Mouse (Mus musculus) kidney, embryonic 14.5 days (tissue): Measurements from ENCODE around the gene Dhrs1. TPM values are rescaled to one million over a fixed set of nuclear protein-coding genes. Genes with fewer than 3 reads are reported as not detected.
A peak's percentile ranks its signal among the peaks of the same experiment; 100 is the strongest.

Source experiments
- ATAC-seq: fragments of 200-750 bp; cut with Nextera tagmentation; 2 replicates; pipeline ENCODE4 v1.8.0; 2017; ENCODE audit warnings: moderate number of reproducible peaks, mild to moderate bottlenecking, moderate TSS enrichment, moderate library complexity; ENCODE audit not compliant: low FRiP score, low TSS enrichment
- H3K27ac ChIP-seq: fragments of 300-500 bp; sonication (generic); 2 replicates; pipeline ENCODE4 v1.5.1; 2014; ENCODE audit warnings: low read depth, mild to moderate bottlenecking, low read length, moderate library complexity, mixed read lengths
- H3K27me3 ChIP-seq: fragments of 300-500 bp; sonication (generic); 2 replicates; pipeline ENCODE4 v1.6.1; 2014; ENCODE audit warnings: mild to moderate bottlenecking, low read length; ENCODE audit not compliant: control insufficient read depth, insufficient read depth
- H3K36me3 ChIP-seq: fragments of 300-500 bp; sonication (generic); 2 replicates; pipeline ENCODE4 v1.6.1; 2014; ENCODE audit warnings: low read length, mixed read lengths; ENCODE audit not compliant: control insufficient read depth, insufficient read depth
- H3K4me1 ChIP-seq: fragments of 300-500 bp; sonication (generic); 2 replicates; pipeline ENCODE4 v1.6.1; 2014; ENCODE audit warnings: low read length, mixed read lengths; ENCODE audit not compliant: control insufficient read depth, insufficient read depth
- H3K4me2 ChIP-seq: fragments of 300-500 bp; sonication (generic); replicated peaks from 2 replicates; pipeline ENCODE4 v1.6.1; 2014; ENCODE audit warnings: low read depth, mild to moderate bottlenecking, low read length
- H3K4me3 ChIP-seq: fragments of 300-500 bp; sonication (generic); 2 replicates; pipeline ENCODE4 v1.5.1; 2014; ENCODE audit warnings: mild to moderate bottlenecking, low read length
- H3K9ac ChIP-seq: fragments of 300-500 bp; sonication (generic); 2 replicates; pipeline ENCODE4 v1.6.1; 2014; ENCODE audit warnings: low read depth, mild to moderate bottlenecking, low read length, moderate library complexity
- H3K9me3 ChIP-seq: fragments of 300-500 bp; sonication (generic); 2 replicates; pipeline ENCODE4 v1.6.1; 2016; ENCODE audit warnings: low read length; ENCODE audit not compliant: control insufficient read depth
- WGBS: fragments of 180-500 bp; shearing (Covaris S2); extraction: QIAGEN DNeasy Blood & Tissue Kit; methylation state at CpG from one replicate; pipeline ENCODE4 v1.1.7; 2014; 5-methylcytosine and 5-hydroxymethylcytosine counted together
- polyA plus RNA-seq: library from polyadenylated mRNA; unstranded; fragments of >200 nt; fragmentation: Nextera tagmentation; extraction: Ambion mirVana; gene quantifications from 2 replicates; pipeline ENCODE4 v1.2.1, GENCODE M21; 2014

Gene Dhrs1
- polyA plus RNA-seq, 1 experiment from 2014 or later = 82.3 TPM

- Histone ChIP-seq H3K36me3 (peaks cover 6% of the 10 kb centered on the region; the same call in 1 of the 2 replicates), H3K27me3 (0 out of 2 replicates have a peak, but pooled peaks cover 5% of the 10 kb centered on the region), H3K9ac (no peak overlapping the region), H3K4me1 (0 out of 2 replicates have a peak, but pooled peaks cover 3% of the 10 kb centered on the region), H3K27ac (no peak overlapping the region), H3K4me3 (no peak overlapping the region), H3K9me3 (no peaks in the 10 kb centered on the region), H3K4me2 (no peak overlapping the region)
- no peak for ATAC-seq
- 84% methylated on average over 7 of the region's 7 CpGs for WGBS
Measured at GRCm38 (mm10) chr14:55711786-55712185, 33.7 kb downstream of the Dhrs1 start.

- 0 out of 2 replicates have a peak, but pooled peaks cover 3% of the 10 kb centered on the region for H3K4me1 ChIP-seq
- H3K4me2 ChIP-seq = no peak overlapping the region
- no peak overlapping the region for H3K4me3 ChIP-seq
- 90% methylated on average over 4 of the region's 4 CpGs for WGBS
- H3K36me3 ChIP-seq = no peaks in the 10 kb centered on the region
- no peak for ATAC-seq
- H3K9ac ChIP-seq = no peak overlapping the region
- 0 out of 2 replicates have a peak, but pooled peaks cover 5% of the 10 kb centered on the region for H3K27me3 ChIP-seq
- no peaks in the 10 kb centered on the region for H3K9me3 ChIP-seq
- no peak overlapping the region for H3K27ac ChIP-seq
Measured at GRCm38 (mm10) chr14:55709509-55709908, 36.0 kb downstream of the Dhrs1 start.

GRCm38 (mm10) chr14:55707397-55707796 is 38.1 kb downstream of the Dhrs1 start:
- Histone ChIP-seq H3K4me1 (0 out of 2 replicates have a peak, but pooled peaks cover 3% of the 10 kb centered on the region), H3K27ac (no peak overlapping the region), H3K36me3 (no peaks in the 10 kb centered on the region), H3K4me2 (no peak overlapping the region), H3K27me3 (no peaks in the 10 kb centered on the region), H3K4me3 (no peak overlapping the region), H3K9me3 (no peaks in the 10 kb centered on the region), H3K9ac (no peak overlapping the region)
- whole genome bisulfite sequencing = 87% methylated on average over 5 of the region's 5 CpGs
- no peak for ATAC-seq

GRCm38 (mm10) chr14:55706051-55706600 is 39.4 kb downstream of the Dhrs1 start:
- no peak overlapping the region for H3K4me2 ChIP-seq
- no peaks in the 10 kb centered on the region for H3K36me3 ChIP-seq

GRCm38 (mm10) chr14:55702761-55703160 is 42.7 kb downstream of the Dhrs1 start:
- Histone ChIP-seq H3K4me3 (no peak overlapping the region), H3K36me3 (no peaks in the 10 kb centered on the region), H3K27me3 (no peaks in the 10 kb centered on the region), H3K9ac (no peak overlapping the region), H3K9me3 (no peaks in the 10 kb centered on the region), H3K27ac (no peak overlapping the region), H3K4me1 (0 out of 2 replicates have a peak, but pooled peaks cover 8% of the 10 kb centered on the region), H3K4me2 (no peak overlapping the region)
- ATAC-seq = no peak
- 33% methylated on average over 6 of the region's 6 CpGs for WGBS

More at GRCm38 (mm10) chr14:55706051-55706600, 39.4 kb downstream of the Dhrs1 start:
- ATAC-seq = no peak
- Histone ChIP-seq H3K9ac (no peak overlapping the region), H3K27me3 (no peaks in the 10 kb centered on the region), H3K4me3 (no peak overlapping the region), H3K27ac (no peak overlapping the region), H3K4me1 (0 out of 2 replicates have a peak, but pooled peaks cover 5% of the 10 kb centered on the region), H3K9me3 (no peaks in the 10 kb centered on the region)
- WGBS = 87% methylated on average over 8 of the region's 8 CpGs

- peak; percentile 34; the same call in 1 of the 2 replicates for ATAC-seq
- 0 out of 2 replicates have a peak, but pooled peaks cover 8% of the 10 kb centered on the region for H3K4me1 ChIP-seq
- no peak overlapping the region for H3K9ac ChIP-seq
- no peak overlapping the region for H3K27ac ChIP-seq
- H3K27me3 ChIP-seq = no peaks in the 10 kb centered on the region
- no peak overlapping the region for H3K4me3 ChIP-seq
- H3K36me3 ChIP-seq = no peaks in the 10 kb centered on the region
- H3K9me3 ChIP-seq = no peaks in the 10 kb centered on the region
- 29% methylated on average over 9 of the region's 9 CpGs for WGBS
- H3K4me2 ChIP-seq = no peak overlapping the region
Measured at GRCm38 (mm10) chr14:55701131-55701530, 44.4 kb downstream of the Dhrs1 start.

GRCm38 (mm10) chr14:55697226-55697625 is 48.3 kb downstream of the Dhrs1 start:
- no peak for ATAC-seq
- no peaks in the 10 kb centered on the region for H3K27me3 ChIP-seq
- H3K9me3 ChIP-seq = no peaks in the 10 kb centered on the region
- H3K4me1 ChIP-seq = 0 out of 2 replicates have a peak, but pooled peaks cover 4% of the 10 kb centered on the region
- H3K4me3 ChIP-seq = no peak overlapping the region
- H3K4me2 ChIP-seq = no peak overlapping the region
- H3K9ac ChIP-seq = no peak overlapping the region
- no peak overlapping the region for H3K27ac ChIP-seq
- 82% methylated on average over 4 of the region's 4 CpGs for WGBS
- no peaks in the 10 kb centered on the region for H3K36me3 ChIP-seq

GRCm38 (mm10) chr14:55689433-55689832 is 56.1 kb downstream of the Dhrs1 start:
- Histone ChIP-seq H3K4me2 (no peak overlapping the region), H3K4me1 (no peaks in the 10 kb centered on the region), H3K4me3 (no peak overlapping the region), H3K9ac (no peak overlapping the region), H3K9me3 (no peaks in the 10 kb centered on the region), H3K27me3 (no peaks in the 10 kb centered on the region), H3K36me3 (no peaks in the 10 kb centered on the region), H3K27ac (no peak overlapping the region)
- WGBS = 49% methylated on average over 10 of the region's 10 CpGs
- ATAC-seq = no peak
